Mouse (Mus musculus) 416B (cell line): Measurements from ENCODE around the gene Herpud2.
"Not testable (repeated sequence)": the region's sequence is repeated elsewhere in the genome, so short reads cannot be mapped to it uniquely, and the experiment has no call there.

Source experiments
- DNase-seq: peaks from one replicate; pipeline ENCODE4 v3.0.0; 2011; ENCODE audit warnings: low read depth

Herpud2 gene

DNA sequence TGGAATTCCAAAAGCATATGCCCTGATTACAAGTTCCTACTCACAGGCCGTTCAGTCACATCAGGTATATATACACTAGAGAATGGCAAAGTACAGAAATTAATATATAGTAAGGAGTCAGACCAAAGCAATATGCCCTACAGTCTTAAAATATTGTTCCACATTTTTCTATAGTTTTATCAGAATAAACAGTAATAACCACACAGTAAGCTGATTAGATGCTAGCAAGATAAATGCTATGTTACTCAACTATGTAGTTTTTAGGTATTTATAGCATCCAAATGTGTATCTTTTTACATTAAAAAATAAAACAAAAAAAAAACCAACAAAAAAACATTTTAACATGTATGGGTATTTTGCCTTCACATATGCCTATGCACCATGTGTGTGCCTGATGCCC is 5.7 kb downstream of the Herpud2 start:
- DNase-seq = no peak

DNA sequence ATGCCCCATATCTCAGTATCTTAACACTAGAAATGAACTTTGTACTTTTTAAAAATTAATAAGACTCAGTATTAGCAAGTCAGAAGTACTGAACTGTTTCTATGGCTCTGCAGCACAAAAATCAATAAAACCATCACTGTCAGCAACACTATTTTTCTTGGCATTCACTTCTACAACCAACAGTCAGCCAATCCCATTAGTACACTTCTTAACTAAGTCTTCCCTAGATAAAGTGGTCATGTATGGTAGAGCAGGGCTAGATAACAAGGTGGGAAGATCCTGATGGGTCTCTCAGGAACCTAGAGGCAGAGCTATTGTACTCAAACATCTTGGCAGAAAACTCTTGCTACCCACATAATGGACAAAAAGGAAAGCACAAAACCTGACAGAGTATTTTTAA is 7.7 kb downstream of the Herpud2 start:
- DNase-seq = no peak

DNA sequence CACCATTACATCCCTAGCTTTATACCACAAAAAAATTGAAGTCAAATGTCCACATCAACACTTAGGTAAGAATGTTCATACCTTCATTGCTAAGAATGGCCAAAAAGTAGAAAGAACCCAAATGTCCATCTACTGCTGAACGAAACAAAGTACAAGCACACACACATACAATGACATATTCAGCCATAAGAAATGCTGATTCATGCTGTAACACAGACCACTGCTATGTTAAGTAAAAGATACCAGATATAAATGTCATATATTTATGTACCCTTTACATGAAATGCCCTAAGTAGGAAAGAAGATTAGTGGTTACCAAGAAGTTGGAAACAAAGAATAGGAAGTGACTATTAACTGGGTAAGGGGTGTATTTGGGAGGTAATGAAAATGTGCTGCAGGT is 8.6 kb downstream of the Herpud2 start:
- DNase-seq = peak; percentile 54

DNA sequence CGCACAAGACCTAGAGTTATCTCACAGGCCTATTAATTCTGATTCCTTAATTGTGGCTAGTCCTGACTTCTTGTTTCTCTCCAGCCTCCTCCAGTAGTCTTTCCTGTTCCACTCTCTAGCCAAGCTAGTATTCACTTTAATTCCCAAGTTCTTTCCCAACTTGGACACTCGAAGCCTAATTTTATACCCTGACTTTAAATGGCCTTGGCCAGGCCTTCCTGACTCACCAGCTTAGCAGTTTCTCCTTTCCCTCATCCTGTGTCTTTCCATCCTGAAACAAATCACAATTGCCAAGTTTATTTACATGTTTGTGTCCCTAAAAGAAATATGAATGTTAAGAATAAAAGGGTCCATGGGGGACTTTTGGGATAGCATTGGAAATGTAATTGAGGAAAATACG is 9.6 kb downstream of the Herpud2 start:
- no peak for DNase-seq

DNA sequence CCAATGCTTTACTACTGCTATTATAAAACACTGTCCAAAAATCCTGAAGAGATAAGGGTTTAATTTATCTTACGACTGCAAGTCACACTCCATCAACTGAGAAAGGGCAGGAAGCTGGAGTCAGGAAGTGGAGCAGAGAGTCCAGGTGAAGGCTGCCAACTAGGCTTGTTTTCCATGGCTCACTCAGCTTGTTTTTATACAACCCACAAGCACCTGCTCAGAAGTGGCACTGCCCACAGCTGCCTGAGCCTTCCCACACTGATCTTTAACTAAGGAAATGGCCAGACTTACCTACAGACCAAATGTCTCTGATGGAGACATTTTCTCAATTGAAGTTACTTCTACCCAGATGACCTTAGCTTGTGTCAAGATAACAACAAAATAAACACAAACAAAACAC is 11.3 kb downstream of the Herpud2 start:
- DNase-seq = no peak

DNA sequence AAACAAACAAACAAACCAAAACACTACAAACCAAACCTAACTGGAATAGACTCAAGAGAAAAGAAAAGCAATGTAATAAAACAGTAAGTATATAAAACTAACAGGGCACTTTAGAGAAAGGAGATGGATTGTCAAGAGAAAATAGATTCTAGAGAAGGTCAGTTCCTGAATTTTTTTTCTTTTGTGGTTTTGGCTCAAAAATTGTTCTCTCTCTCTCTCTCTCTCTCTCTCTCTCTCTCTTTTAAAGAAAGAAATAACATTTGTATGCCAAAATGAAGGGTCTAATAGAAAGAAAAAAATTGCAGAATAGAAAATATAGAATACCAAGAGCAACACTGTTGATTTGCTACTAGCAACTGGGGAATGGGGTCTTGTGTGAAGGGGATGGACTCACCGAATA is 12.7 kb downstream of the Herpud2 start:
- no peak for DNase-seq

DNA sequence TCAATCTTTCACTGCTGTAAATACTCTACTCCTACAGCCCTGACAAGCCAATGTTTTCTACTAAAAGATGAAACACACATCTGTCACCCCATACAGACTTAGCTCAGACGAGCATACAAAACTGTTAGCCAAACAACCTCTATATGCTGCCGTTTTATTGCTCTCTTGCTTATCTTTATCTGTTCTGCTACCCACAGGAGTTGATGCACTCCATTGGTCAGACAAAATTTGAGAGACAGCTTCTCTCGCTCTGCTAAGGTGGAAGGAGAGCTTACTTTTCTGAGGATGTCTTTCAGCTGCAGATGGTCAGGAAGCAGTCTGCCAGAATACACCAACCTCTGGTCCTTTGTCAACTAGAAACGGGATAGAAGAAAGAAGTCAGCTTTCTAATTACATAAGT is 18.7 kb downstream of the Herpud2 start:
- no peak for DNase-seq

DNA sequence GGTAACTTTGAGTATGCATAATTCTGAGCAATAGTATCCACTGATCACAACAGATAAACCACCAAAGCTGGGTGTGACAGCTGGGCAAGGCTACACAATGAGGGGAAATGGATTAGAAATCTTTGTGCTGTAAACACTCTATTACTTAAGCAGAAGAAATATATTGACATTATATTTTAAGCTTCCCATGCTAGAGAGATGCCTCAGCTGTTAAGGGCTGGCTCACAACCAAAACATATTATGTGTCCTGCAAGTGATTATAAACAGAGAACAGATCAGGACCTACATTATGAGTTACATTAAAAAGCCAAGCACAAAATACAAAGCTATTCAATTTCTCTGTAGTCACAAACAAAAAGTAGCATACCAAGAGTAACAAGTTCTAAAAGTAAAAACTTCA is 19.4 kb downstream of the Herpud2 start:
- DNase-seq = no peak

DNA sequence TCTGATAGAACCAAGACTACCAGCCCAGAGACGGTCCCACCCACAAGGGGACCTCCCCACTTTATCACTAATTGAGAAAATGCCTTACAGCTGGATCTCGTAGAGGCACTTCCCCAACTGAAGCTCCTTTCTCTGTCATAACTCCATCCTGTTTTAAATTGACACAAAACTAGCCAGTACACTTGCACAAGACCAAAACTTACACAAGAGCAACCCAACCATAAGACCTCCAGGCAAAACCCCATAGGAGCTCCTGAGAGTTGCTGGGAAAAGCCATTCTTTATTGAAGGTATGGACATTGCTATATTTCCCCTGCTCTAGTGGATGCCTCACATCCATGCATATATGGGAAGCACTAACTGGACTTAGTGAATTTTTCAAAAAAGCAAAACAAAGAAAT is 27.6 kb downstream of the Herpud2 start:
- DNase-seq = peak; percentile 62

DNA sequence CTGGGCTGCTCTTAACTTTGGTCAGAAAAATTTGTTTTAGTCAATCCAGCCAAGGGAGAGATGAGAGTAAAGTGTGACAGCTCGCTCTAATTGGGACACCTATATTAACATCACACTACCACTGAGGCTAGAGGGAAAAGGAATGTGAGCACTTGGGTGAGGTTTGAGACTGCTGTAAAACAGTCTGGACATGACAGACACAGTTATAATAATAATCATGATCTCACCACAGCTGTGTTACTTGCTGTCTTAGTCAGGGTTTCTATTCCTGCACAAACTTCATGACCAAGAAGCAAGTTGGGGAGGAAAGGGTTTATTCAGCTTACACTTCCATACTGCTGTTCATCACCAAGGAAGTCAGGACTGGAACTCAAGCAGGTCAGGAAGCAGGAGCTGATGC is 28.0 kb downstream of the Herpud2 start:
- DNase-seq = not testable (repeated sequence)

DNA sequence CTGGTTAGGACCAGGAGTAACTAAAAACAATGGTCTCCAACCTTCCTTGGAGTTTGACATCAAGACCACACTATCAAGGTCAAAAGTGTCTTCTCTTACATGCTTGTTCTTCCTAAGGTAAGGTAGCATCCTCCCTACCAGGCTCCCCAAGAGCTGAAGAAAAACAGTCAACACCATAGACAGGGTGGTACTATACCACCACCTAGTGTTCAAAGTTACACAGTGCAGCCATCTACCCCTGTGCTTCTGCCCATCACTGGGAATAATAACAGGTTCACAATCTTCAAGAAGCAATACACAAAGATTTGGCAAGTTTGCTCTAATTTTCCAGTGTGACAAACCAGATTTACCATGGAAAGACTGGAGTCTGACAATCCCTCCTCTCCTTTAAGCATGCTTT is 47.0 kb downstream of the Herpud2 start:
- peak; percentile 66 for DNase-seq

DNA sequence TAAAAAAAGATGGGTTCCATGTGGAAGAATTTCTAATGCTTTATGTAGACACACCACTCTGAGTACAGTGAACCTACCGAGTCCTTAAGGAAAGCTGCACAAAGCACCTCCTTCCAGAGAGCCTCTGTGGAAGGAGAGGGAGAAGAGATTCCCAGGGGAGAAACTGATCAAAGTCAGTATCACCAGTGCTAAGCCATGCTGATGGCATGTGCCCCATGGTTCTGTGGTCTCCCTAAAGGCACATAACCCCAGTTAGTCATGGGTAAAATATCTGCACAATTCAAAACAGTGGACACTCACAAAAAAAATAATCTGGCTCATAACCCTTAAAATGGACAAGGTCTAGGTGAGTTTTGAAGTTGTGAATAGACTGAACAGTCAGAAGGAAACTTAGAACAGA is 48.7 kb downstream of the Herpud2 start:
- DNase-seq = no peak

DNA sequence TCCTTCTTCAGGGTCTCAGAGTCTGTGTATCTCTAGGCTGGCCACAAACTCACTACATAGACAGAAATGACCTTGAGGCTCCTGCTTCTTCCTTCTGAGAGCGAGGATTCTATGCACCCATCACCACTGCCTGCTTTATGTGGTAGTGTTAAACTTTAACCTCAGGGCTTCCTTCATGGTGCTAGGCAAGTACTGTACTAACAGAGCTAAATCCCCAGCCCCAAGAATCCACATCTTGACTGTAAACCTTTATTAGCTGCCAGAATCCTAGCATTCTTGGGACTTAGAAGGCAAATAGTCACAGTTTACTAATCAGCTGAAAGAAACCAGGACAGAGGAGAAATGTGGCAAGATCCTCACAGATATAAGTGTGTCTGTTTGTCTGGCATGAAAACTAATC is 60.8 kb downstream of the Herpud2 start:
- DNase-seq = no peak

DNA sequence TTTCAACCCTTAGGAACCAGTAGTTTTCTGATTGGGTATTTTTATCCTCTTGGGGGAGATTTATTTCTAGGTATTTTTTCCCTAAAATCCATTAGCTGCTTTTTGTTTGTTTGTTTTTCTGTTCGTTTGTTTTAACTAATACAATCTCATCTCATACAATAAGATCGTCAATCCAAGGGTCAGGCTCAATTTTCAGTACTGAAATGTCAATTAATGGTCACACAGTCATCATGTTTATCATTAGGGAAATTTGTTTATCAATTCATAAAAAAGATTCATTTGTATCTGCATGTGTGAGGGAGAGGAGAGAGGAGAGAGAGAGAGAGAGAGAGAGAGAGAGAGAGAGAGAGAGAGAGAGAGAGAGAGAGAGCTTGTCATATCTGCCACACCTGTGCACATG is 62.5 kb downstream of the Herpud2 start, which contains the start of gene Gm10181:
Gm10181 (plus strand) TSS at position 301 of the 400 bp plus-strand sequence.
- no peak for DNase-seq

DNA sequence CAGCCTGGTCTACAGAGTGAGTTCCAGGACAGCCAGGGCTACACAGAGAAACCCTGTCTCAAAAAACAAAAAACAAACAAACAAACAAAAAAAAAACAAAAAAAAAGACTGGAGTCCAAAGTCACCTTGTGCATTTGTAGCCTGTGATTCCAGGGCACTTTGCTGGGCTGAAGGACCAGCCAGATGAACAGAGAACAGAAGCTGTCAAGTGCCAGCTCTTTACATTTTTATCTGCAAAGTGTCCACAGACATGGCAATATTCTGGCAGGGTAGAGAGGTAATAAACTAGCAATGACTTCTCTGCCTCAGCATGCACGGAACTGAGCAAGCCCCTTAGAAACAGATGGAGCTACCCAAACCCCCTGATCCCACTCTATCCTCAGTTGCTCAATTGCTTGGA is 75.1 kb downstream of the Herpud2 start:
- no peak for DNase-seq

DNA sequence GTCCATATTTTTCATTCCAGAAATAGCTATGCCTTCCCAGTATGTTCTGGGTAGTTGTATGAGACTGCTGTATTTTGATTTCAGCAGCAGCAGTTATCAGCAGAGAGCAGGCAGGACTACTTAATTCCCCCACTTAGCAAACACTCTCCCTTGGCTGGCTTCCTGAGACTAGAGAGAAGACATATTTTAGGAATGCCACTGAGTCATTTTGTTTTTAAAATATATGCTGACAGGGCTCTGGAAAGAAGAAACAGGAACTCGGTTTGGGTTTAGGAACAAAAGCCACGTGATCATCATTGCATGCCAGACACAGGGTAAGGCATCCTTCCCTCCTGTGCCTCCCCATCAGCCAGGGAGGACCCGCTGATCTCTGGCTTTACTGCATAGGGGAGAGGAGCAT is 75.6 kb downstream of the Herpud2 start:
- peak; percentile 0 for DNase-seq

DNA sequence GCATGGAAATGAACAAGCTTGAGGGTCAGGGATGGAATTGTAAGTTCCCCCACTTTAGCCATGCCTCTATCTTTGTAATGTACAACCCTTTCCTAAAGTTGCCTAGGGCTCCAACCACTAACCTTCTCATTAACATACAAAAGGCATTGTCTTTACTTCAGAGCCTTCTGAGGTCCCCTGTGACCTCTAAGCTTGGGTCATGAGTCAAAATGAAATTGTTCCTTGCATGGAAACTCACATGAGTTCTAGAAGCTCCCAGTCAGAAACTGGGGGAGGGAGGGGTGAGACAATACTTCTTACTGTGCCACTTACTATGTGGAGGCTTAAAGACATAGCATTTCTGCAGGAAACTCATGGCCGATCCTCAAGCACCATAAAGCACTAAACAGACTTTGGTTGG is 79.0 kb downstream of the Herpud2 start:
- DNase-seq = no peak

DNA sequence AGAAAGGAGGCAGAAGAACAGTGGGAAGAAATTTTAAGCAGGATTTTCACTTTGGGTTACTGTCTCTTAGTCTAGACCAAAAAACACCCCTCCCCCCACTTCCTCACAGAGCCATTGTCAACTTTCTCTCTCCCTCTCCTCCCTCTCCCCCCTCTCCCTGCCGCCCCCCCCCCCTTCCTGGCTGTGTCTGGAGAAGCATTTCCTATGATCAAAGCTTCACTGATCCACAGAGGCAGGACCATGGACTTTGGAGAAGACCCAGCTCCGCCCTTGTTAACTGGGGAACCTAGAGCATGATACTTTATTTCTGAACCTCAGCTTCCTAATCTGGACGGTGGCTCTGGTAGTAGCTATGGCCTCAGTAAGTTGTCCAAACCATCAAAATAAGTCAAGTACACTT is 92.9 kb downstream of the Herpud2 start:
- DNase-seq = no peak
